Mouse (Mus musculus) midbrain, embryonic 13.5 days (tissue): ENCODE data around the gene Dvl2. TPM values are rescaled to one million over a fixed set of nuclear protein-coding genes. Genes with fewer than 3 reads are reported as not detected.

Experiments used
- ATAC-seq: fragments of 200-750 bp; cut with Nextera tagmentation; 2 replicates; pipeline ENCODE4 v1.8.0; 2017; ENCODE audit warnings: mild to moderate bottlenecking, moderate TSS enrichment, moderate library complexity
- H3K27ac ChIP-seq: fragments of 300-500 bp; sonication (generic); 2 replicates; pipeline ENCODE4 v1.5.1; 2015; ENCODE audit warnings: inconsistent platforms, mild to moderate bottlenecking, moderate library complexity
- H3K27me3 ChIP-seq: fragments of 300-500 bp; sonication (generic); 2 replicates; pipeline ENCODE4 v1.6.1; 2015; ENCODE audit warnings: mild to moderate bottlenecking, inconsistent platforms
- H3K36me3 ChIP-seq: fragments of 300-500 bp; sonication (generic); 2 replicates; pipeline ENCODE4 v1.6.1; 2015; ENCODE audit warnings: mild to moderate bottlenecking, inconsistent platforms
- H3K4me1 ChIP-seq: fragments of 300-500 bp; sonication (generic); replicated peaks from 2 replicates; pipeline ENCODE4 v1.6.1; 2015; ENCODE audit warnings: inconsistent platforms
- H3K4me2 ChIP-seq: fragments of 300-500 bp; sonication (generic); replicated peaks from 2 replicates; pipeline ENCODE4 v1.6.1; 2015; ENCODE audit warnings: moderate library complexity, mild to moderate bottlenecking, inconsistent platforms
- H3K4me3 ChIP-seq: fragments of 300-500 bp; sonication (generic); replicated peaks from 2 replicates; pipeline ENCODE4 v1.5.1; 2015; ENCODE audit warnings: mild to moderate bottlenecking, inconsistent platforms
- H3K9ac ChIP-seq: fragments of 300-500 bp; sonication (generic); replicated peaks from 2 replicates; pipeline ENCODE4 v1.6.1; 2015; ENCODE audit warnings: mild to moderate bottlenecking, inconsistent platforms
- H3K9me3 ChIP-seq: fragments of 300-500 bp; sonication (generic); 2 replicates; pipeline ENCODE4 v1.6.1; 2016; ENCODE audit warnings: mild to moderate bottlenecking, inconsistent platforms
- WGBS: fragments of 180-500 bp; shearing (Covaris S2); methylation state at CpG from one replicate; pipeline ENCODE4 v1.1.7; 2015; 5-methylcytosine and 5-hydroxymethylcytosine counted together
- polyA plus RNA-seq: library from polyadenylated mRNA; unstranded; fragments of >200 nt; fragmentation: Nextera tagmentation; extraction: Ambion mirVana; gene quantifications from 2 replicates; pipeline ENCODE4 v1.2.1, GENCODE M21; 2015

Gene Dvl2
- polyA plus RNA-seq, 1 experiment from 2014 or later, result 35.4 TPM

DNA sequence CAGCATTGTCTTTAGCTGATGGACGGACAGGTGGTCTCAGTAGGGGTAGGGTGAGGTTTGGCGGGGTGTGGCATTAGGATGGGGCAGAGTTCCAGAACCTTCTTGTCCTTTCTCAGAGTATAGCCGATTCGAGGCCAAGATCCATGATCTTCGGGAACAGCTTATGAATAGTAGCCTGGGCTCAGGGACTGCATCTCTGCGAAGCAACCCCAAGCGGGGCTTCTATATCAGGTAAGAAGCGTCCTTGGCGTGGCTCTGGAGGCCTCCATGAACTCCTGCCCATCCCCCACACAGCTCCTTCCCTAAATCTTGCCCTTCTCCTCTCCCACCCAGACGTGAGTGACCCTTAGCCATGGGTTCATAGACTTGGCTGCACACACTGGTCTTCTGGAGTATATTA, 39.2 kb downstream of the Dvl2 start:
- H3K36me3 ChIP-seq, result peaks cover 78% of the 10 kb centered on the region
- 95% methylated on average over 10 of the region's 10 CpGs for WGBS
- H3K9ac ChIP-seq, result no peak overlapping the region

DNA sequence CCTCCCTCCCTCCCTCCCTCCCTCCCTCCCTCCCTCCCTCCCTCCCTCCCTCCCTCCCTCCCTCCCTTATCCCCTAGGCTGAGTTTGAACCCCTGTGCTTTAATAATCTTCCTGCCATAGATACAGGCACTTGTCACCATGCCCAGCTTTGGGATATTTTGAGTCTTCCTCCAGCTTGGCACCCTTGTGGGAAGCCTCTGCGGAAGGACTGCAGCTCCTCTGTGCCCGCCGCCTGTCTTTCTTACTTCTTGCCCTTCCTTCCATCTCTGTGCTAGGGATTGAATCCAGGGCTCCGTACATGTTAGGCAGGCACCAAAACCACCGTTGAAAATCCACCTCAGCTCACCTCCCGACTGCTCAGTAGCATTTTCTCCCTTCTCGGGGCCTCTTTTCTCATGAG, 39.8 kb downstream of the Dvl2 start:
- WGBS, result 90% methylated on average over 7 of the region's 7 CpGs
- no peaks in the 10 kb centered on the region for H3K9me3 ChIP-seq
- H3K4me2 ChIP-seq, result no peak overlapping the region
- no peak overlapping the region for H3K9ac ChIP-seq
- H3K27ac ChIP-seq, result no peak overlapping the region
- ATAC-seq, result no peak
- 0 out of 2 replicates have a peak, but pooled peaks cover 6% of the 10 kb centered on the region for H3K4me1 ChIP-seq
- H3K36me3 ChIP-seq, result peaks cover 78% of the 10 kb centered on the region
- no peaks in the 10 kb centered on the region for H3K27me3 ChIP-seq
- no peak overlapping the region for H3K4me3 ChIP-seq

More for the DNA sequence above, 39.2 kb downstream of the Dvl2 start:
- no peak overlapping the region for H3K27ac ChIP-seq
- H3K9me3 ChIP-seq, result no peaks in the 10 kb centered on the region
- 0 out of 2 replicates have a peak, but pooled peaks cover 6% of the 10 kb centered on the region for H3K4me1 ChIP-seq
- H3K27me3 ChIP-seq, result no peaks in the 10 kb centered on the region
- ATAC-seq, result no peak
- no peak overlapping the region for H3K4me3 ChIP-seq
- no peak overlapping the region for H3K4me2 ChIP-seq

GRCm38 (mm10) chr11:70042309-70043085, 42.1 kb downstream of the Dvl2 start:
- Histone ChIP-seq H3K4me2 (no peak overlapping the region), H3K4me3 (no peak overlapping the region), H3K9ac (no peak overlapping the region), H3K27me3 (no peaks in the 10 kb centered on the region), H3K36me3 (peaks cover 76% of the 10 kb centered on the region), H3K27ac (no peak overlapping the region), H3K4me1 (0 out of 2 replicates have a peak, but pooled peaks cover 6% of the 10 kb centered on the region), H3K9me3 (no peaks in the 10 kb centered on the region)
- 91% methylated on average over 23 of the region's 23 CpGs for WGBS
- ATAC-seq, result no peak

DNA sequence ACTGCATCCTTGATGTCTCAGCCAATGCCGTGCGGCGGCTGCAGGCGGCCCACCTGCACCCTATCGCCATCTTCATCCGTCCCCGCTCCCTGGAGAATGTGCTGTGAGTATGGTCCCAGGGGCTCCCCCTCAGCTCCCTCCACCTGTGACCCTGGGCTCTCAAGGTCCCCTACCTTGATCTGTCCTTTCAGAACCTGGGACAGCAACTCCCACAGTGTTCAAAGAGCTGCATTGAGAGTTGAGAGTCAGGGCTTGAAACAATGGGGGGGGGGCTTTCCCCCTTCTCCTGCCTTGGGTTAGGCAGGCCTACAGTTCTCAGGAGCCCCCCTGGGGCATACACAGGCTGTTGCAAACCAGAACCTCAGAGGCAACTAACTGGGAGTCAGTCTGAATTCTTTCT, 43.3 kb downstream of the Dvl2 start:
- no peak overlapping the region for H3K27ac ChIP-seq
- no peak for ATAC-seq
- WGBS, result 81% methylated on average over 7 of the region's 7 CpGs
- 0 out of 2 replicates have a peak, but pooled peaks cover 6% of the 10 kb centered on the region for H3K4me1 ChIP-seq
- peaks cover 65% of the 10 kb centered on the region for H3K36me3 ChIP-seq
- H3K4me2 ChIP-seq, result no peak overlapping the region
- no peak overlapping the region for H3K4me3 ChIP-seq
- H3K9ac ChIP-seq, result no peak overlapping the region
- H3K9me3 ChIP-seq, result no peaks in the 10 kb centered on the region
- H3K27me3 ChIP-seq, result no peaks in the 10 kb centered on the region

GRCm38 (mm10) chr11:70045435-70045834, 45.0 kb downstream of the Dvl2 start:
- Histone ChIP-seq H3K9ac (no peak overlapping the region), H3K4me1 (0 out of 2 replicates have a peak, but pooled peaks cover 6% of the 10 kb centered on the region), H3K4me2 (no peak overlapping the region), H3K36me3 (peaks cover 49% of the 10 kb centered on the region), H3K27ac (0 out of 2 replicates have a peak overlapping the region, but pooled peaks have one; percentile 27), H3K9me3 (no peaks in the 10 kb centered on the region), H3K27me3 (no peaks in the 10 kb centered on the region), H3K4me3 (no peak overlapping the region)
- 34% methylated on average over 9 of the region's 9 CpGs for WGBS
- no peak for ATAC-seq

DNA sequence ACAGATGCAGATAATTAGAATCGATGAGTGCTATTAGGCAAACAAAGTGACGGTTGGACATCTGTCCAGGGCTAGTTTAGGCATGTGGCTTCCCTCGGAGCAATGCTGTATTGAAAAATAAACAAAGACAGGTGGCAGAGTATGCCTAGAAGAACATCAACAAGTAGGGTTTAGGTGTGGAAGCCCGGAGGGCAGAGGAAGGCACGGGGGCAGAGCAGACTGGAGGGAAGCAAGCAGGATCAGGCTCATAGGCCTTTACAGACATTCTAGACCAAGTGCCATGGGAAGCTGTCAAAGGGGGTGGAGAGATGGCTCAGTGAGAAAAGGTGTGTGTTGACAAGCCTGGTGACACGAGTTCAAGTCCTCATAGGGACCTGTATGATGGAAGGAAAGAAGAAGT, 49.0 kb downstream of the Dvl2 start:
- Histone ChIP-seq H3K4me2 (no peak overlapping the region), H3K4me3 (no peak overlapping the region), H3K27me3 (no peaks in the 10 kb centered on the region), H3K9ac (no peak overlapping the region), H3K36me3 (peaks cover 11% of the 10 kb centered on the region), H3K4me1 (no peaks in the 10 kb centered on the region), H3K9me3 (no peaks in the 10 kb centered on the region), H3K27ac (no peak overlapping the region)
- ATAC-seq, result no peak
- 77% methylated on average over 6 of the region's 6 CpGs for WGBS

DNA sequence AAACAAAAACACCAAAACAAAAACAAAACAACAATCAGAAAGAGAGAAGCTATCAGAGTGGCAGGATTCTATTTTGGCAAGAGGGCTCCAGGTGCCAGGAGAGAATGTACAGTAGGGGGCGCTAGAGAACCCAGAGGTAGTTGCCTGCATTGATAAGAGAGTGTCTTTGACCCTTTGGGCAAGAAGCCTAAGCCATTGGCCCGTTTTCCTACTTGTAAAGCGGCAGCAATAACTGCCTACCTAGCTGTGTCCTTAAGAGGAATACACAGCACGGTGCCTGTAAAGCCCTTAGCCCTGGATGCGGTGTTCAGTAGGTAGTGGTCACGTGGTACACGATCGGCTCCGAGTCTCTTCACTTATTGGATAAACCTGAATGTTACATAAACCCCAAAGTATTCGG, 49.4 kb downstream of the Dvl2 start:
- peaks cover 7% of the 10 kb centered on the region for H3K36me3 ChIP-seq
- ATAC-seq, result no peak
- H3K27me3 ChIP-seq, result no peaks in the 10 kb centered on the region
- no peaks in the 10 kb centered on the region for H3K9me3 ChIP-seq
- no peaks in the 10 kb centered on the region for H3K4me1 ChIP-seq
- WGBS, result 61% methylated on average over 10 of the region's 10 CpGs
- H3K4me2 ChIP-seq, result no peak overlapping the region
- H3K27ac ChIP-seq, result no peak overlapping the region
- H3K9ac ChIP-seq, result no peak overlapping the region
- no peak overlapping the region for H3K4me3 ChIP-seq

DNA sequence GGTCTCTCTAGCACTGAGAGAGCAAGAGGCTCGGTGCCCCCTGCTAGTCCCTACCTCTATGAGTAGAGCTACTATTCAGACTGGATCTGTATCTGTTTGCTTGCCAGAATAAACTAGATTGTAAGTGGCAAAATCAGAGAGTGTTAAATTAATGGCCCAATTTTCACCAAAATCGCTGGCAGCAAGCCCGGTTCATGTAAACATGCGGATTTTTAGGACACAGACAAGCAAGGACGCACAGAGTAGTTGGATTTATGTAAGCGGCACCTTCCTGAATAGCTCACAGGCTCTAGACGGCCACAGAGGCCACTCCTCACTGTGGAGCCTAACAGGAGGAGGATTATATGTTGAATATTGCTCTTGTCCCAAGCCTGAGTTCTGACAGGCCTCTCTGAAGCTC, 52.8 kb downstream of the Dvl2 start:
- Histone ChIP-seq H3K27ac (no peak overlapping the region), H3K4me2 (no peak overlapping the region), H3K4me1 (0 out of 2 replicates have a peak, but pooled peaks cover 5% of the 10 kb centered on the region), H3K9ac (no peak overlapping the region), H3K27me3 (no peaks in the 10 kb centered on the region), H3K9me3 (no peaks in the 10 kb centered on the region), H3K36me3 (no peaks in the 10 kb centered on the region), H3K4me3 (no peak overlapping the region)
- WGBS, result 75% methylated on average over 7 of the region's 7 CpGs
- no peak for ATAC-seq

- H3K4me3 ChIP-seq, result no peak within 1 kb of the TSS
- H3K9ac ChIP-seq, result no peak within 1 kb of the TSS
- no peaks in the 10 kb centered on the region for H3K9me3 ChIP-seq
- no peaks in the 10 kb centered on the region for H3K27me3 ChIP-seq
- 82% methylated on average over 10 of the region's 10 CpGs for WGBS
- no peak within 1 kb of the TSS for H3K4me2 ChIP-seq
- H3K27ac ChIP-seq, result no peak within 1 kb of the TSS
- H3K4me1 ChIP-seq, result 0 out of 2 replicates have a peak, but pooled peaks cover 5% of the 10 kb centered on the region
- H3K36me3 ChIP-seq, result no peaks in the 10 kb centered on the region
- no peak for ATAC-seq
Observed at GRCm38 (mm10) chr11:70053898-70054570, 53.6 kb downstream of the Dvl2 start, which contains the start of gene Asgr1. Gene Asgr1, plus strand, starts transcription at chr11:70054085.

GRCm38 (mm10) chr11:70055618-70056214, 55.3 kb downstream of the Dvl2 start:
- 0 out of 2 replicates have a peak, but pooled peaks cover 5% of the 10 kb centered on the region for H3K4me1 ChIP-seq
- H3K36me3 ChIP-seq, result no peaks in the 10 kb centered on the region
- no peak overlapping the region for H3K27ac ChIP-seq
- no peak overlapping the region for H3K4me3 ChIP-seq
- no peaks in the 10 kb centered on the region for H3K27me3 ChIP-seq
- ATAC-seq, result peak; percentile 62
- H3K4me2 ChIP-seq, result peak overlapping the region; percentile 27; the same call in 1 of the 2 replicates
- no peak overlapping the region; the same call in 1 of the 2 replicates for H3K9ac ChIP-seq
- WGBS, result 27% methylated on average over 18 of the region's 18 CpGs
- H3K9me3 ChIP-seq, result no peaks in the 10 kb centered on the region

DNA sequence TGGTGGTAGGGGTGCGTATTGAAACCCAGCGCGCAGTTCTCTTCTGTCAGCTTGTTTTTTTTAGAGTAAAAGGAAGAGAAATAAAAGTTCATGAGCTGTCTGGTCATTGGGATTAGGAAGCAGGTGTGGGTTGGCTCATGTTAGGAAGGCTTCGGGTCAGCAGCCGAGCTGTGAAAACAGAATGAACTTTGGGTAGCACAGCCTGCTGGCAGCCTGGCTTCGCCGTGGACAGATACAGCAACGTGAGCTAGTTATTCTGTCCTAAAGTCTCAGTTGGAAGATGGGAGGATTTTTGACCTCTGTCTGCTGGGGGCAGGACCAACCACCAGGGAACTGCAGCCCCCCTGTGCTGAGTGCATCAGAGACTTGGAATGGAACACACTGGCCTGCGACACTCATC, 57.4 kb downstream of the Dvl2 start:
- Histone ChIP-seq H3K4me1 (0 out of 2 replicates have a peak, but pooled peaks cover 5% of the 10 kb centered on the region), H3K36me3 (no peaks in the 10 kb centered on the region), H3K27me3 (no peaks in the 10 kb centered on the region), H3K4me3 (no peak overlapping the region), H3K9me3 (no peaks in the 10 kb centered on the region), H3K27ac (no peak overlapping the region), H3K9ac (no peak overlapping the region), H3K4me2 (no peak overlapping the region)
- 85% methylated on average over 9 of the region's 9 CpGs for WGBS
- no peak for ATAC-seq

GRCm38 (mm10) chr11:70059930-70060329, 59.5 kb downstream of the Dvl2 start:
- Histone ChIP-seq H3K27me3 (no peaks in the 10 kb centered on the region), H3K27ac (no peak overlapping the region), H3K9ac (no peak overlapping the region), H3K4me3 (no peak overlapping the region), H3K36me3 (no peaks in the 10 kb centered on the region), H3K4me2 (no peak overlapping the region), H3K4me1 (0 out of 2 replicates have a peak, but pooled peaks cover 5% of the 10 kb centered on the region), H3K9me3 (no peaks in the 10 kb centered on the region)
- ATAC-seq, result no peak
- 75% methylated on average over 6 of the region's 6 CpGs for WGBS
